Mouse (Mus musculus) spleen, adult 12 weeks (tissue): ENCODE results near the gene Nme3.

Experiments
- DNase-seq: peaks from one replicate; pipeline ENCODE4 v3.0.0; 2022; ENCODE audit warnings: low spot score

The Nme3 gene

GRCm38 (mm10) chr17:24881738-24882440, 14.4 kb upstream of the Nme3 start:
- no peak for DNase-seq

GRCm38 (mm10) chr17:24884391-24884790, 11.9 kb upstream of the Nme3 start:
- DNase-seq = no peak

DNA sequence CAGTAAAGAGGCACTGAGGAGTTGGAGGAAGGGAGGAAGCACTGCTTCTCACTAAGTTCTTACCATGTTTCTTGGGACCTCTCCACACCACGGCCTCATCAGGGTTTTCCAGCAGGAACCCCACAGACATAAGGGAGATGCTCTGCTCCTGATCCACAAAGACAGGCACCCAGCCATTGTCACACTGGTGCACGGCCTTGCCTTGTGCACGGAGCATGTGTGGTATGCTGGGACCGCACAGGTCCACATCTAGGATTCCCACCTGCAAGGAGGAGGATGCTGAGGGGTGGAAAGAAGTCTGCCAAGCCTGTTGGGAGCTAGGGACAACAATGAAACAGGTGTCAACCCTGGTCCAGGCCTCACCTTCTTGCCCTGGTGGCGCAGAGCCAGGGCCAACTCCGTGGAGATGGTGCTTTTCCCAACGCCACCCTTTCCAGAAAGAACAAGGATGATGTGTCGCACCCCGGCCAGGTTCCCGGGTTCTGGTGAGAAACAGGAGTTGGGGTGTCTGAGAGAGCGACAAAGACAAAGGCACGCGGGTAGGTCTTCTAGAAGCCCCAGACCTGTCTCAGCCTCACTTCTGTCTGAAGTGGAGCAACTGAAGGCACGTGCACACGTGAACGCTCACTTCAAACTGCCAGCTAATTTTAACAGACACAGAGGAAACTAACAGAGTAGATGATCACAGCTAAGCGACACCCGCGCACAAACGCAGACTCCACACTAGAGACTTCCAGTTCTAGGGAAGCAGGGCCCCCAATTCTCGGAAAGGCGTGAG, 10.8 kb upstream of the Nme3 start:
- DNase-seq = no peak

GRCm38 (mm10) chr17:24886134-24886931, 10.0 kb upstream of the Nme3 start, which contains the start of the genes Nubp2 and Spsb3:
Nubp2 (minus strand) TSS chr17:24886349.
Spsb3 (plus strand) TSS chr17:24886643.
- DNase-seq = peak; percentile 93

- no peak for DNase-seq
These were observed 9.4 kb upstream of the Nme3 start for GRCm38 (mm10) chr17:24886932-24887271.

- no peak for DNase-seq
These were observed 8.8 kb upstream of the Nme3 start for GRCm38 (mm10) chr17:24887291-24888080.

GRCm38 (mm10) chr17:24888862-24889261, 7.4 kb upstream of the Nme3 start:
- DNase-seq = no peak

DNA sequence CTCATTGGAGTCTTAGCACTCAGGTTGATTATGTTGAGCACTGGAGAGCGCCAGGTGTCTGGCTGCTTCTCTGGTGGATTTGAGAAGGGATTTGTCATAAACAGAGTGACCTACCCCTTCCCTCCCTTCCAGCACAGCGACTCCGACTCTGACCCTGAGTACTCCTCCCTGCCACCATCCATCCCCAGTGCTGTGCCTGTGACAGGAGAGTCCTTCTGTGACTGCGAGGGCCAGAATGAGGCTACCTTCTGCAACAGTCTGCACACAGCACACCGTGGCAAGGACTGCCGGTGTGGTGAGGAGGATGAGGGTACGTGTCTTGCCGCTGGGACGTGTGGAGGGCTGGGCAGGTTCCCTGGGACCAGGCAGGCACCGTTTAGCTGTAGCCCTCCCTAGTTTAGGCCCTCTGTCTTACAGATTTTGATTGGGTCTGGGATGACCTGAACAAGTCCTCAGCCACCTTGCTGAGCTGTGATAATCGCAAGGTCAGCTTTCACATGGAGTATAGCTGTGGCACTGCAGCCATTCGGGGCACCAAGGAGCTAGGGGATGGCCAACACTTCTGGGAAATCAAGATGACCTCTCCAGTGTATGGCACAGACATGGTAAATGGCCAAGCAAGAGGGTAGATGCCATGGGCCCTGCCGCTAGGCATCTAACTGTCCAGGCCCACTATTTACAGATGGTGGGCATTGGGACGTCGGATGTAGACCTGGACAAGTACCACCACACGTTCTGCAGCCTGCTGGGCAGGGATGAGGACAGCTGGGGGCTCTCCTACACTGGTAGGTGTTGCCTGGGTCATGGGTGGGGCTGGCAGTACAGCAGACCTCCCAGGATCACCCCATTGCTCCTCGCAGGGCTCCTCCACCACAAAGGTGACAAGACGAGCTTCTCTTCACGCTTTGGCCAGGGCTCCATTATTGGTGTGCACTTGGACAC, 5.9 kb upstream of the Nme3 start:
- no peak for DNase-seq

GRCm38 (mm10) chr17:24891321-24891720, 5.0 kb upstream of the Nme3 start:
- DNase-seq = no peak

- no peak for DNase-seq
These were observed 3.5 kb upstream of the Nme3 start for GRCm38 (mm10) chr17:24892785-24893184.

GRCm38 (mm10) chr17:24893276-24893675, 3.0 kb upstream of the Nme3 start:
- no peak for DNase-seq

DNA sequence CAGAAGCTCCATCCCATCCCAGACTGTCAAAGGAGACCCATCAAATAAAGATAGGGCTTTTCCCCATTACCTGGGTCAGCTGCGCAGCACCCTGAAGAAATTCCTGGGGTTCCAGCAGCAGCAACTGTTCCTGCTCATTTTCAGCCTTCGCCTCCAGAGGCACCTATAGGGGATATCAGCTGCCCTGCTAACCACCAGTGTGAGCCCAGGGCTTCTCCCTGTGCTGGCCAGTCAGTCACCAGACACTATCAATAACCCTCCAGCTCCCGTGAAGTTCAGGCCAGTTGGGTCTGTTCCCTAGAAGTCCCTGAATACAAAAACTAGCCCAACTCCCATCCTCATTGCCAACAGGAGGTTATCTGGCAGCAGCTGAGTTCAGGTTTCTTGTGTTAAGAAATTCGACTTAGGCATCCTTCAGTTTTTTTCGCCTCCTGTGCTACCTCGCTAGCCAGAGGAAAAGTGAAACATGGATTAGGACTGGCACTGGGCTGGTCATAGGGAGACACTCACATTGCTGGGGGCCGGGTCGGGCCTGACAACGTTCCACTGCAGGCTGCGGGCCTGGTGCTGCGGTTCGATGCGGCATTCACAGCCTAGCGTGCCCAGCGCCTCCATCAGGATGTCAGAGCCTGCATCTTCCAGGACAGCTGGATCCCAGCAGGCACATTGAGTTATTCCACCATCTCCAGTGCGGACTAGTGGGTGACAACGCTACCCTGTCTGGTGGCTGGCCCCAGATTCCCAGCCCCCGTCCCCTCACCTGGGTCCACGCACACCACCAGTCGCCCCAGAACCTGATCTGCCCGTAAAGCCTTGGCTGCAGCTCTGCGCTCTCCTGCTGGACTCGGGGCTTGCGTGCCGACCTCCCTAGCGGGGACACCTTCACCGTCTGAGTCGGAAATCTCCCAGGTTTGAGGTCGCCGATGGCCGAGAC, 2.0 kb upstream of the Nme3 start:
- DNase-seq = no peak

DNA sequence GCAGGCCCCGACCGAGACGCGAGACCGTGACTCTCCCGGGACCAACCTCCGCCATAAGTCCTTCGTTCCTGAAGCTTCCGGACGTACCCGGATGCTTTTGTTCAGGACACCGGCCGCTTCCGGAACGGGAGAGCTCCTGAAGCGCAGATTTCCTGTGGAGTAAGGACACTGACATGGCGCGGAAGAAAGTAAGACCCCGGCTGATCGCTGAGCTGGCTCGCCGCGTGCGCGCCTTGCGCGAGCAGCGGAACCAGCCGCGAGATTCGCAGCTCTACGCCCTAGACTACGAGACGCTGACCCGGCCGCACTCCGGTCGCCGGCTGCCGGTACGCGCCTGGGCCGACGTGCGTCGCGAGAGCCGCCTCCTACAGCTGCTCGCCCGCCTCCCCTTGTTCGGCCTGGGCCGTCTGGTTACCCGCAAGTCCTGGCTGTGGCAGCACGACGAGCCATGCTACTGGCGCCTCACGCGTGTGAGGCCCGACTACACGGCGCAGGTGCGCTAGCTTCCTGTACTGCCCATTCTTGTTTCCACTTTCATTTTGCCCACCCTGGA, 1.2 kb upstream of the Nme3 start, which contains the start of the genes Eme2 and Mrps34:
TSS of gene Eme2 (minus strand) at position 93 of the 553 bp plus-strand sequence.
TSS of gene Mrps34 (plus strand) at position 122 of the 553 bp plus-strand sequence.
- DNase-seq = peak; percentile 64

GRCm38 (mm10) chr17:24895571-24896240, 594 bp upstream of the Nme3 start:
- DNase-seq = no peak

DNA sequence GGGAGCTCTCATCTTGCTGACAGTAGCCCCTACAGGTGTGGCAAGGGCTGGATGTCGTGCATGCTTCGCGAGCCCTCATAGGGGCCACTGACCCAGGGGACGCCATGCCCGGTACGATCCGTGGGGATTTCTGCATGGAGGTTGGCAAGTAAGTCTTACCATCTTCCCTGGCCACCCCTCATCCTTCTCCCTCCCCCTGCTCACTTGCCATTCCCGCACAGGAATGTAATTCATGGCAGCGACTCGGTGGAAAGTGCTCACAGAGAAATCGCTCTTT, 631 bp downstream of the Nme3 start:
- DNase-seq = no peak

DNA sequence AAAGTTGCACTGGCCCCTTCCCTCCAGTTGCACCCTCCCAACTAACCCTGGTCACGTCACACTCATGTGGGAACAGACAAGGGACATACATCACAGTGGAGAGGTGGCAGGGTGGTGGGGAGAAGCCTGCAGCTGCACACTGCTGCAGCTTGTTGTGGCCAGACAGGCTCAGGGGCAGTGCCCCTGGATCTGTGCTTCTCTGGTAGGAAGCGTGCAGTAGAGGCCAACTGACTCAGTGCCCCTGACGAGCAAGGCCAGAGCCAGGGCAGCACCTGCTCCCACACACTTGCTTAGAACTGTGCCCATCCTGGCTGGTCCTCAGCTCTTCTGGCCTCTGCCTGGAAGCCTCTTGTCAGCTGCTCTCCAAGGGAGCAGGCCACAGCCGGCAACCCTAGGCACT, 1.3 kb downstream of the Nme3 start:
- no peak for DNase-seq

- DNase-seq = no peak
These were observed 1.9 kb downstream of the Nme3 start for GRCm38 (mm10) chr17:24898041-24898854.

GRCm38 (mm10) chr17:24899153-24899552, 2.9 kb downstream of the Nme3 start:
- DNase-seq = no peak
